Mouse (Mus musculus): ENCODE results near the gene Capn10. TPM values are rescaled to one million over a fixed set of nuclear protein-coding genes. Genes with fewer than 3 reads are reported as not detected.
"Not testable (repeated sequence)": the region's sequence is repeated elsewhere in the genome, so short reads cannot be mapped to it uniquely, and the experiment has no call there.

Capn10 gene
- polyA plus RNA-seq, 1 experiment from 2014 or later: 43.0 TPM

GRCm38 (mm10) chr1:92949426-92949825, 15.2 kb downstream of the Capn10 start:
- WGBS: 66% methylated on average over 6 of the region's 6 CpGs
- Histone ChIP-seq H3K9ac (ENCODE audit: low read length) (no peak overlapping the region), H3K27ac (ENCODE audit: low read depth, low read length) (no peak overlapping the region), H3K4me1 (replicated peaks; ENCODE audit: control insufficient read depth, insufficient read depth, low read length) (no peaks in the 10 kb centered on the region), H3K4me3 (ENCODE audit: low read depth, low read length) (no peak overlapping the region), H3K4me2 (ENCODE audit: low read depth, low read length, severe bottlenecking) (no peak overlapping the region), H3K9me3 (ENCODE audit: control insufficient read depth, low read length) (no peaks in the 10 kb centered on the region), H3K36me3 (ENCODE audit: control insufficient read depth, insufficient read depth, low read length) (no peaks in the 10 kb centered on the region; the same call in 1 of the 2 replicates), H3K27me3 (ENCODE audit: control insufficient read depth, insufficient read depth, low read length) (no peaks in the 10 kb centered on the region)
- no peak for ATAC-seq (replicated peaks; ENCODE audit: low FRiP score)
- DNase-seq (ENCODE audit: low spot score): no peak

DNA sequence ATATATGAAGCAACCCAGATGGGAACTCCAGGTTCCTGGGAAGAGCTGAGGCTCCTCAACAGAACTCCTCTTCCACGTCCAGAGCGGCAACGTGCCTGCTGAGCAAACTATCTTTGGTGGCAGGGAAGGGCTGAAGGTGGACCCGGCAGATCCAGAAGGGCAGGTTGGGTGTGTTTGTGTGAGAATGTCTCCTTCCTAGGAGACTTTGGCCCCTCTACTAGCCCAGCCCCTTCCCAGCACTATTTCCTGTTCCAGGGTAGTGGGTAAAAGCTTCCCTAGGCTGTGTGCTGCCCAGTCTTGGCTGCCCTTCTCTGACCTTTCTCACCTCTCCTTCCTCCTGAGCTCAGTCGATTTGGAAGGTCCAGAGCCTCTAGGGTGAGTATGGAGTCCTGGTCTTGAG, 16.4 kb downstream of the Capn10 start, which contains the start of gene Gpr35:
Gene Gpr35 (plus strand): TSS at position 259 of the 400 bp plus-strand sequence.
- no peak within 1 kb of the TSS for H3K4me2 ChIP-seq (ENCODE audit: low read depth, low read length, severe bottlenecking)
- no peak within 1 kb of the TSS for H3K27ac ChIP-seq (ENCODE audit: low read depth, low read length)
- no peak for ATAC-seq (replicated peaks; ENCODE audit: low FRiP score)
- H3K4me3 ChIP-seq (ENCODE audit: low read depth, low read length): no peak within 1 kb of the TSS
- H3K4me1 ChIP-seq (replicated peaks; ENCODE audit: control insufficient read depth, insufficient read depth, low read length): no peaks in the 10 kb centered on the region
- no peaks in the 10 kb centered on the region; the same call in 1 of the 2 replicates for H3K36me3 ChIP-seq (ENCODE audit: control insufficient read depth, insufficient read depth, low read length)
- no peak for DNase-seq (ENCODE audit: low spot score)
- H3K27me3 ChIP-seq (ENCODE audit: control insufficient read depth, insufficient read depth, low read length): no peaks in the 10 kb centered on the region
- no peak within 1 kb of the TSS for H3K9ac ChIP-seq (ENCODE audit: low read length)
- no peaks in the 10 kb centered on the region for H3K9me3 ChIP-seq (ENCODE audit: control insufficient read depth, low read length)
- 81% methylated on average over 5 of the region's 5 CpGs for WGBS

GRCm38 (mm10) chr1:92953641-92954040, 19.5 kb downstream of the Capn10 start:
- 66% methylated on average over 2 of the region's 2 CpGs for WGBS
- Histone ChIP-seq H3K27ac (ENCODE audit: low read depth, low read length) (no peak overlapping the region), H3K36me3 (ENCODE audit: control insufficient read depth, insufficient read depth, low read length) (no peaks in the 10 kb centered on the region), H3K9ac (ENCODE audit: low read length) (no peak overlapping the region), H3K4me1 (replicated peaks; ENCODE audit: control insufficient read depth, insufficient read depth, low read length) (no peaks in the 10 kb centered on the region), H3K27me3 (ENCODE audit: control insufficient read depth, insufficient read depth, low read length) (no peaks in the 10 kb centered on the region), H3K9me3 (ENCODE audit: control insufficient read depth, low read length) (no peaks in the 10 kb centered on the region), H3K4me3 (ENCODE audit: low read depth, low read length) (no peak overlapping the region), H3K4me2 (ENCODE audit: low read depth, low read length, severe bottlenecking) (no peak overlapping the region)
- ATAC-seq (replicated peaks; ENCODE audit: low FRiP score) (no peak), DNase-seq (ENCODE audit: low spot score) (no peak)

GRCm38 (mm10) chr1:92956571-92957335, 22.6 kb downstream of the Capn10 start:
- 12% methylated on average over 11 of the region's 11 CpGs for WGBS
- not testable (repeated sequence) for H3K27ac ChIP-seq (ENCODE audit: low read depth, low read length); H3K9ac ChIP-seq (ENCODE audit: low read length); H3K4me3 ChIP-seq (ENCODE audit: low read depth, low read length); DNase-seq (ENCODE audit: low spot score); H3K36me3 ChIP-seq (ENCODE audit: control insufficient read depth, insufficient read depth, low read length); H3K4me1 ChIP-seq (replicated peaks; ENCODE audit: control insufficient read depth, insufficient read depth, low read length); H3K27me3 ChIP-seq (ENCODE audit: control insufficient read depth, insufficient read depth, low read length); H3K9me3 ChIP-seq (ENCODE audit: control insufficient read depth, low read length)
- peak overlapping the region; percentile 36; the same call in 1 of the 2 replicates for H3K4me2 ChIP-seq (ENCODE audit: low read depth, low read length, severe bottlenecking)
- ATAC-seq (replicated peaks; ENCODE audit: low FRiP score): 0 out of 2 replicates have a peak, but pooled peaks have one; percentile 36

DNA sequence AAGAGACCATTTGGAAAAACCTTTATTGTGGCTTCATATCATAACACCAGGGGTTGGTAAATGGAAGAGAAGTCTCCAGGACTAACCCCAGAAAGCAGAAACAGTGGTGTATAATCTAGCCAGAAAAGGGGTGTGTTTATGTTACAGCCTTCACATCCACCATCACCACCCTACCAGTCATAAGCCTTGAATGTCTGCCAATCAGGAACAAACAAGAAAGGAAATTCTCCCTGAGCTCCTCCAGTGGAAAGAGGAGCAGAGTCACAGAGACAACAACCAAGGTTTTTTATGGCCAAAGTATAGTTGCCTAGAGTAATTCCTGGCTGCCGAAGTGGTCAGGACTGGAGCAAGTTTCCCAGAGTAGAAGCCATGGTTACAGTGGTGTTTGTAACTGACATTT, 24.8 kb downstream of the Capn10 start:
- no peaks in the 10 kb centered on the region for H3K9me3 ChIP-seq (ENCODE audit: control insufficient read depth, low read length)
- H3K4me1 ChIP-seq (replicated peaks; ENCODE audit: control insufficient read depth, insufficient read depth, low read length): no peaks in the 10 kb centered on the region
- no peak for DNase-seq (ENCODE audit: low spot score)
- no peaks in the 10 kb centered on the region for H3K36me3 ChIP-seq (ENCODE audit: control insufficient read depth, insufficient read depth, low read length)
- no peak for ATAC-seq (replicated peaks; ENCODE audit: low FRiP score)
- no peak overlapping the region for H3K4me2 ChIP-seq (ENCODE audit: low read depth, low read length, severe bottlenecking)
- 93% methylated on average over 1 of the region's 1 CpGs for WGBS
- no peaks in the 10 kb centered on the region for H3K27me3 ChIP-seq (ENCODE audit: control insufficient read depth, insufficient read depth, low read length)
- no peak overlapping the region for H3K9ac ChIP-seq (ENCODE audit: low read length)
- H3K4me3 ChIP-seq (ENCODE audit: low read depth, low read length): no peak overlapping the region
- H3K27ac ChIP-seq (ENCODE audit: low read depth, low read length): no peak overlapping the region

- 87% methylated on average over 6 of the region's 6 CpGs for WGBS
- not testable (repeated sequence) for H3K4me1 ChIP-seq (replicated peaks; ENCODE audit: control insufficient read depth, insufficient read depth, low read length); H3K36me3 ChIP-seq (ENCODE audit: control insufficient read depth, insufficient read depth, low read length); ATAC-seq (replicated peaks; ENCODE audit: low FRiP score); H3K27me3 ChIP-seq (ENCODE audit: control insufficient read depth, insufficient read depth, low read length); H3K27ac ChIP-seq (ENCODE audit: low read depth, low read length); H3K9ac ChIP-seq (ENCODE audit: low read length); H3K9me3 ChIP-seq (ENCODE audit: control insufficient read depth, low read length); H3K4me3 ChIP-seq (ENCODE audit: low read depth, low read length); DNase-seq (ENCODE audit: low spot score); H3K4me2 ChIP-seq (ENCODE audit: low read depth, low read length, severe bottlenecking)
Measured at GRCm38 (mm10) chr1:92970791-92971190, 36.6 kb downstream of the Capn10 start.

GRCm38 (mm10) chr1:92971879-92972795, 38.0 kb downstream of the Capn10 start:
- Histone ChIP-seq H3K27me3 (ENCODE audit: control insufficient read depth, insufficient read depth, low read length) (no peaks in the 10 kb centered on the region), H3K4me2 (ENCODE audit: low read depth, low read length, severe bottlenecking) (no peak overlapping the region), H3K9me3 (ENCODE audit: control insufficient read depth, low read length) (no peaks in the 10 kb centered on the region), H3K4me3 (ENCODE audit: low read depth, low read length) (no peak overlapping the region), H3K9ac (ENCODE audit: low read length) (no peak overlapping the region), H3K4me1 (replicated peaks; ENCODE audit: control insufficient read depth, insufficient read depth, low read length) (no peaks in the 10 kb centered on the region), H3K27ac (ENCODE audit: low read depth, low read length) (no peak overlapping the region), H3K36me3 (ENCODE audit: control insufficient read depth, insufficient read depth, low read length) (no peaks in the 10 kb centered on the region)
- 92% methylated on average over 7 of the region's 7 CpGs for WGBS
- DNase-seq (ENCODE audit: low spot score) (no peak), ATAC-seq (replicated peaks; ENCODE audit: low FRiP score) (no peak)

GRCm38 (mm10) chr1:92972854-92973253, 38.7 kb downstream of the Capn10 start:
- Histone ChIP-seq H3K4me3 (ENCODE audit: low read depth, low read length) (no peak overlapping the region), H3K4me1 (replicated peaks; ENCODE audit: control insufficient read depth, insufficient read depth, low read length) (no peaks in the 10 kb centered on the region), H3K27me3 (ENCODE audit: control insufficient read depth, insufficient read depth, low read length) (no peaks in the 10 kb centered on the region), H3K9me3 (ENCODE audit: control insufficient read depth, low read length) (no peaks in the 10 kb centered on the region), H3K36me3 (ENCODE audit: control insufficient read depth, insufficient read depth, low read length) (no peaks in the 10 kb centered on the region), H3K4me2 (ENCODE audit: low read depth, low read length, severe bottlenecking) (no peak overlapping the region), H3K9ac (ENCODE audit: low read length) (no peak overlapping the region), H3K27ac (ENCODE audit: low read depth, low read length) (no peak overlapping the region)
- ATAC-seq (replicated peaks; ENCODE audit: low FRiP score): no peak
- no peak for DNase-seq (ENCODE audit: low spot score)
- WGBS: 83% methylated on average over 1 of the region's 1 CpGs
